ENCODE assay signal across 19 mouse cellular contexts in genomic region chr2:74962416-74962815, GRCm38 (mm10).
A peak's percentile ranks its signal among the peaks of the same experiment; 100 is the strongest.
DNase-seq lines count a peak whose midpoint lies in the region; ATAC-seq and TF ChIP-seq lines count a peak whose summit lies in the region.
"Had no signal": no experiment of that assay in that cellular context is flagged by ENCODE, and none has a peak within 500 bp of the region (broad histone marks: within the 10 kb centered on the region; RNA-seq: fewer than 3 reads in every experiment).

No protein-coding gene starts in this region.

- no peak for ATAC-seq in midbrain, embryonic 11.5 days (ENCODE audit: low FRiP score)
- ATAC-seq in midbrain, postnatal 0 days (ENCODE audit: low FRiP score): no peak
- ATAC-seq: activated CD4-positive, CD25-positive, alpha-beta regulatory T cell, adult 4 months; CD4-positive, CD25-positive, alpha-beta regulatory T cell, adult 4 months; Patski had no signal

- DNase-seq in heart, adult 11 months: peak; percentile 69
- no peak for DNase-seq in heart, postnatal 10 days
- peak; percentile 67 for DNase-seq in midbrain, embryonic 11.5 days (ENCODE audit: low spot score, missing footprints)
- DNase-seq in midbrain, postnatal 0 days (ENCODE audit: low spot score): no peak
- DNase-seq: adrenal gland, adult 2 months; adrenal gland, adult 8-10 months; adrenal gland, postnatal 10 days; adrenal gland, postnatal 14 days; adrenal gland, postnatal 25 days; adrenal gland, postnatal 36 days; B cell, adult 2 months; cerebellum, adult 11 months; cerebellum, adult 11-12 months; cerebellum, adult 18-20 months had no signal

- H3K36me3 ChIP-seq in midbrain, embryonic 11.5 days (ENCODE audit: control insufficient read depth, insufficient read depth, low read length): no peaks in the 10 kb centered on the region
- H3K36me3 ChIP-seq in midbrain, postnatal 0 days (ENCODE audit: insufficient read depth, low read length): no peaks in the 10 kb centered on the region
- H3K36me3 ChIP-seq: G1E had no signal

- no peak overlapping the region for H3K9ac ChIP-seq in midbrain, embryonic 11.5 days (ENCODE audit: low read length)
- no peak overlapping the region for H3K9ac ChIP-seq in midbrain, postnatal 0 days (replicated peaks; ENCODE audit: low read length, poor library complexity, severe bottlenecking)

- no peaks in the 10 kb centered on the region; the same call in 1 of the 2 replicates for H3K27me3 ChIP-seq in midbrain, embryonic 11.5 days (ENCODE audit: control insufficient read depth, insufficient read depth, low read length)
- no peaks in the 10 kb centered on the region for H3K27me3 ChIP-seq in midbrain, postnatal 0 days (ENCODE audit: insufficient read depth, low read length)
- H3K27me3 ChIP-seq: CH12.LX, Patski had no signal

- H3K4me3 ChIP-seq in midbrain, embryonic 11.5 days (ENCODE audit: low read depth, low read length): no peak overlapping the region
- H3K4me3 ChIP-seq in midbrain, postnatal 0 days (ENCODE audit: low read depth, low read length): no peak overlapping the region

- 90% methylated on average over 6 of the region's 6 CpGs for WGBS in midbrain, embryonic 11.5 days
- WGBS in midbrain, postnatal 0 days: 94% methylated on average over 6 of the region's 6 CpGs

- H3K4me1 ChIP-seq in midbrain, embryonic 11.5 days (ENCODE audit: control insufficient read depth, insufficient read depth, low read length): no peaks in the 10 kb centered on the region
- 0 out of 2 replicates have a peak, but pooled peaks cover 6% of the 10 kb centered on the region for H3K4me1 ChIP-seq in midbrain, postnatal 0 days (ENCODE audit: insufficient read depth, low read length)

- H3K4me2 ChIP-seq in midbrain, embryonic 11.5 days: no peak overlapping the region
- no peak overlapping the region for H3K4me2 ChIP-seq in midbrain, postnatal 0 days (ENCODE audit: low read depth, low read length, poor library complexity, severe bottlenecking)

- TF ChIP-seq CTCF in midbrain, postnatal 0 days (IDR thresholded peaks at IDR 0.05): no peak

- no peak overlapping the region for H3K27ac ChIP-seq in midbrain, embryonic 11.5 days (ENCODE audit: low read depth, low read length)
- H3K27ac ChIP-seq in midbrain, postnatal 0 days (ENCODE audit: low read depth, low read length): no peak overlapping the region

- intact Hi-C loops in heart, postnatal 10 days (cut with DNase I): loop anchor here (5.0 to 10.0 kb wide), 4 partner anchors 135 to 622 kb away; partner anchors contain the start of gene Mtx2

- H3K9me3 ChIP-seq in midbrain, embryonic 11.5 days (ENCODE audit: control insufficient read depth, low read length): no peaks in the 10 kb centered on the region
- H3K9me3 ChIP-seq in midbrain, postnatal 0 days (ENCODE audit: low read length): no peaks in the 10 kb centered on the region
- H3K9me3 ChIP-seq: G1E had no signal

Comparison
In these comparisons a context has a peak if more than half of its experiments do, and no peak if none do; other contexts are left out.
1. DNase-seq: peak in heart, adult 11 months (single experiment) and midbrain, embryonic 11.5 days (single experiment); none in heart, postnatal 10 days (0 of 2) and midbrain, postnatal 0 days (single experiment).